Mouse (Mus musculus) MN1 (cell line): ENCODE data around the gene Morc2a.

ENCODE experiments used
- DNase-seq: peaks from one replicate; pipeline ENCODE4 v3.0.0-alpha.2; 2016; ENCODE audit warnings: low spot score

The Morc2a gene

DNA sequence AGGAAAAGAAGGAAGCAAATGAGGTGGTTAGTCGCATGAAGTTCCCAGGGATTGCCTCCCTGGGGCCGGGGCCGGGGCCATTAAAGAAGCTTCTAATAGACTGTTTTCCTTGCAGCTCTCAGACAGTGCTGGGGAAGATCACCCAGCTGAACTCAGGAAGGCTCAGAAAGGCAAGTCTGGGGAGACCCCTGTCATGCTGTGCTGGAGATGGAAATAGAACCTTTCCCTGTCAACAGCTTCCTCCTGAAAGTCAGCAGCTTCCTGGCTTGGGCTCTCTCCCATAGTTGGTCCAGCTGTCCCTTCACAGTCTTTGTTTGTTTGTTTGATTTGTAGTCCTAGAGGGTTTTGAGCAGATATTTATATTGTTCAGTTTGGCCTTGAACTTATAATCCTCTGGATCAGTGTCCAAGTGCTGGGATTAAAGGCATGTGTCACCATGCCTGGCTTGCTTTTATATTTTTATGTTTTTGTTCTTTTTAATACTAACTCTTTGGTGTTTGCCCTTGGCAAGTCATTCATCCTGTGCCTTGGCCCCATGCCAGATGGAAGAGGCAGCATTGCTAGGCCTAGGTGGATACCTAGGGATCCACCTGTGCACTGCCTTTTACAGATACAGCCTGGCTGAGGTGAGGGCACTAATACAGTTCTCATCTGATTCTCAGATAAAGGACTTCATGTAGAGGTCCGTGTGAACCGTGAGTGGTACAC is 35.9 kb downstream of the Morc2a start:
- DNase-seq = no peak

DNA sequence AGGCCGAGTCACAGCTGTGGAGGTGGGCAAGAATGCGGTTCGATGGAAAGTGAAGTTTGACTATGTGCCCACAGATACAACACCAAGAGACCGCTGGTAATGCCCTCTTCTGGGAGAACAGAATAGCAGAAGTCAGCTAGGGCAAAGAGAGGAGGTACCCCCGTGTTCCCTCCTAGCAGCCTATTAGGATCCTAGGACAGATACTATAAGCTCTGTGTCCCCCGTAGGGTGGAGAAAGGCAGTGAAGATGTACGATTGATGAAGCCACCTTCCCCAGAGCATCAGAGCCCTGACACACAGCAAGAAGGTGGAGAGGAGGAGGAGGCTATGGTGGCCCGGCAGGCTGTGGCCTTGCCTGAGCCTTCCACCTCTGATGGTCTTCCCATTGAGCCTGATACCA is 36.4 kb downstream of the Morc2a start:
- no peak for DNase-seq

GRCm38 (mm10) chr11:3686318-3686717 is 37.3 kb downstream of the Morc2a start:
- no peak for DNase-seq

GRCm38 (mm10) chr11:3686885-3687284 is 37.9 kb downstream of the Morc2a start:
- DNase-seq = no peak

- DNase-seq = no peak
These were observed 42.8 kb downstream of the Morc2a start for GRCm38 (mm10) chr11:3691746-3692145.

GRCm38 (mm10) chr11:3696086-3696616 is 47.2 kb downstream of the Morc2a start:
- DNase-seq = no peak

GRCm38 (mm10) chr11:3697441-3697840 is 48.5 kb downstream of the Morc2a start:
- no peak for DNase-seq

DNA sequence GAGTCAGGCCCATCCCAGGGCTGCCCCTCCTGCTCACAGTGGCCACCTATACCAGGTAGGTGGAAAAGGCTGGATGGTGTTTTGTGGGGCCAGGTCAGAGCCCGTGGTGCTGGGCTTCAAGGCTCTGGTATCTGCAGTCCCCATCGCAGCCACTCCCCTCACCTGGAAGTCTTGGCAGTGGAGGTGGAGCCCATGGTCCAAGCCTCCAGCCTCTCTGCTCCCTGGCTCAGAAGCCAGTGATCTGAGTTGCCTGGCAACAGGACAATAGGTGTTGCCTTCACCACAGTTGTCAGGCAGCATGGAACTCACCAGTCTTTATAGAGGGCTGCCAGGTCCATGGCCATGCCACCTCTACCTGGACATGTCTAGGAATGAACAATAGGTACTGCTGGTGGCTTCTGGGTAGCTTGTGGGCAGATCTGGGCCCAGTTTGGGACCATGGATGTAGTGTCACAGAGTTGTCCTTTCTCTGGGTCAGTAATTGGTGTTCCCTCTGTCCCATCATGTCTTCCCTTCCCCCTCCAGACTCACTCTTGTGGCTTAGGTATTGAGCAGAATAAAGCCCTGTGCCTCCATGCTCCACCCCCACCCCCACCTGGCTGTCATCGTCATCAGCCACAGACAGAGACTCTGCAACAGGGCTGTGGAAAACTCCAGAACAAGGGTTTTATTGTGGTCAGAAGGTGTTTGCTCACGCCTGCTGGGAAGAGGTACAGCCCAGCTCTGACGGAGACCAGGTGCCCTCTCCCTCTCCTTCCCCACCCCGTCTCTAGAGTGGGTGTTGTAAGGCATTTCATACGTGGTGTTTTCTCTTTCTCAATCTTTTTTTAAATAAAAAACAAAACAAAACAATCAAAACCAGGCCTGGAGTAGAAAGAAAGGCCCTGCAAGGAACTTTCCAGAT is 54.4 kb downstream of the Morc2a start:
- no peak for DNase-seq

- no peak for DNase-seq
These were observed 55.4 kb downstream of the Morc2a start for GRCm38 (mm10) chr11:3704404-3704803.

- DNase-seq = no peak
These were observed 58.1 kb downstream of the Morc2a start for GRCm38 (mm10) chr11:3707057-3707456.

GRCm38 (mm10) chr11:3710203-3710602 is 61.2 kb downstream of the Morc2a start:
- DNase-seq = no peak

GRCm38 (mm10) chr11:3714486-3714885 is 65.5 kb downstream of the Morc2a start:
- peak; percentile 47 for DNase-seq

DNA sequence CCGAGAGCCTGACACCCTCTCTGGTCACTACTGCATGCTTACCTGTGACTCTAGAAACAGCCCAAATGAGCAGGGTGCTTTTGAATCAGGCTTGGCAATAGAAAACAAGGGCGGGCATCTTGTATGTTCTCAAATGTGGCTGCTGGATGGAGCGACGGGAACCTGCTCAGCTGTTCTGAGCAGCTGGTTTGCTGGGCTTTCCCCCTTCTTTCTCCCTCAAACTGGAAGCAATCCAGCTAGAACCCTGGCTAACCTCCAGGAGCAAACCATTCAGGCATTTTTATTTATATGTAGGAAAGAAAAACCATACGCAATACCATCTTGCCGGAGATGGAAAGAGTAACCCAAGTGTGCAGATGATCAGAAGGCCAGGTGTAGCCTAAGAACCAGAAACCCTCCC is 67.7 kb downstream of the Morc2a start:
- no peak for DNase-seq

DNA sequence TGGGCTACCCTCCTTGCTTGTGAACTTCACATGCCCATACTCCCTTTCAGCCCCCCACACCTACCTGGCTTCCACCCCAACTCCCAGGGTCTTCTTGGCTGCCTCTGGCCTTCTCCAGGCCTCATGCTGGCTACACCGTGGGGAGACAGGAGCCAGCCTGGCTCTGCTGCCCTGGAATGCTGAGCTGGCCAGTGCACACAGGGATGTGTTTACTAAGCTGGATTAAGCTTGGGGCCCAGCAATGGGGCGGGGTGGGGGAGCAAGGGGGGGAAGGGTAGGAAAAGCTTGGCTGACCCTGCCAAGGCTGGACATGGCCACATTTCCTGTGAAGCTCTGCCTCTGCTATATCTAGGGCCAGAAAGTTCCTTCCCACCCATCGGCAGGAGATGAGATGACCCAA is 73.0 kb downstream of the Morc2a start:
- no peak for DNase-seq

DNA sequence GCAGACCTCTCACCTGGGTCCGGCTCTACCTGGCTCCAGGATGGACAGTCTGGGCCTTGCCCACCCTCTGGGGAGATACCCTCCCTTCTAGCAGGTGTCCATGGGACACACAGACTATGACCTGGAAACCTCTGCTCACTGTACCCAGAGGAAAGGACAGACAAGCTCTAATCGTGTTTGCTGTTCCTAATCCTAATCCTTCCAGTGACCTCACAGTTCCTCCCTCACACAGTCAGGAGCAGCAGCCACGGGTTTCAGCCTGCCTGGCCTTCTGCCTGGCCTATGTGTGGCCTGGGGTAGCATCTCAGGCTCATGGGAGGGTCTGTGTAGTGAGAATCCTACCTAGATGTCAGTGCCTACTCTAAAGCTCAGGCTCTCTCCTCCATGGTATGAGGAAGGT is 73.9 kb downstream of the Morc2a start:
- no peak for DNase-seq

- DNase-seq = no peak
These were observed 74.9 kb downstream of the Morc2a start for GRCm38 (mm10) chr11:3723910-3724309.

GRCm38 (mm10) chr11:3724726-3725125 is 75.7 kb downstream of the Morc2a start:
- no peak for DNase-seq

- DNase-seq = no peak
These were observed 76.5 kb downstream of the Morc2a start for GRCm38 (mm10) chr11:3725331-3726054.

- no peak for DNase-seq
These were observed 78.6 kb downstream of the Morc2a start for GRCm38 (mm10) chr11:3727438-3728105.

GRCm38 (mm10) chr11:3731469-3731868 is 82.5 kb downstream of the Morc2a start:
- no peak for DNase-seq

DNA sequence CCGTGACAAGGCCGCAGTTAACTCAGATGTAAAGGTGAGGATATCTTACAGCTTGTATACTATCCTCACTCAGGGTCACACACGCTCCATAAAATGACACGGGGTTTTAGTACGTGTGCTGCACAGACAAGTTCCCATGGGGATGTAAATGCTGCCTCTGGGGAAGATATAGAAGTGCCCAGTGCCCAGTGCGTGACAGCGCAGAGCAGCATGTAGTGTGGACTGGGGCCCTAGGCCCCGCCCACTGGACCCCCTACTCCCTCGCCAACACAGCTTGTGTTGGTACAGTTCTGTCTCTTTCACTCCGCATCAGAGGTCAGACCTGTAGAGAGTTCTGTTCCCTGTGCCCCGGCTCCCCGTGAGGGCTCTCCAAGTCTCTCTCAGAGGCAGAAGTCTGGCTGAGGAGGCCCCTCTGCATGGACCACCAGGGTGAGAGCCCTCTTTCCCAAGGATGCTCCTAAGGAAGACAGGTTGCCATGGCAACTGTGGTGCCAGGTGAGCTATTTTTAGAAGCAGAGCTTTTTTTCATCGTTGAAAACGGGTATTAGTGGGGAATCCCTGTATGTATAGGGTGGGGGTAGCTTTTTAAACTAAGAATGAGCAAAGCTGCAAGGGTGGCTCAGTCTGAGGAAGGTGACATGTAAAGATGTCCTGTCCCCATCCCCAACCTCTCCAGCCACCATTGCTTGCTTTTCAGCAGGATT is 85.1 kb downstream of the Morc2a start:
- DNase-seq = no peak
